Mouse (Mus musculus): ENCODE measurements around the gene Foxp4. TPM values are rescaled to one million over a fixed set of nuclear protein-coding genes. Genes with fewer than 3 reads are reported as not detected.

Foxp4 gene
- total and polyA plus RNA-seq, 3 experiments: 3.3 to 41.7 (median 9.9) TPM

- no peak overlapping the region for H3K4me2 ChIP-seq (ENCODE audit: insufficient read depth, low read depth, poor library complexity, severe bottlenecking)
- no peaks in the 10 kb centered on the region for H3K79me2 ChIP-seq (replicated peaks; ENCODE audit: control insufficient read depth, extremely low read depth, insufficient read depth, poor library complexity, severe bottlenecking)
- dilution Hi-C loops (cut with MboI; ENCODE audit: extremely low pct_ligation_motif_present, extremely low pct_unique_long_range_greater_than_20kb, low sequenced_read_pairs) (no loop called here), in situ Hi-C loops (cut with MboI; ENCODE audit: low pct_ligation_motif_present, low pct_unique_long_range_greater_than_20kb, low sequenced_read_pairs) (no loop called here)
- no peaks in the 10 kb centered on the region for H3K9me3 ChIP-seq (replicated peaks; ENCODE audit: low read length)
- H3K4me3 ChIP-seq (replicated peaks in 1 of 3; ENCODE audit: low read depth in 2 of 3, low read length in 2 of 3, poor library complexity in 1 of 3): no peak overlapping the region
- peaks cover 0 to 71% of the 10 kb centered on the region in 2 experiments; a peak in 2 of 4 replicates for H3K4me1 ChIP-seq (ENCODE audit: control insufficient read depth in 1 of 2, insufficient read depth in 2 of 2)
- no peak overlapping the region for H3K27ac ChIP-seq (ENCODE audit: insufficient read depth, low read depth)
- H3K27me3 ChIP-seq (replicated peaks): no peaks in the 10 kb centered on the region
- no peak overlapping the region for H3K9ac ChIP-seq (ENCODE audit: insufficient read depth, low read depth)
- DNase-seq (ENCODE audit: extremely low read depth): no peak
- peaks cover 53 to 95% of the 10 kb centered on the region in 2 experiments for H3K36me3 ChIP-seq (replicated peaks in 1 of 2; ENCODE audit: control insufficient read depth in 1 of 2, insufficient read depth in 1 of 2, low read length in 1 of 2)
- no peak for TF ChIP-seq RCOR1 (conservative IDR thresholded peaks at IDR 0.05; ENCODE audit: low read depth, low read length)
- no peak for TF ChIP-seq E2F4 (IDR thresholded peaks at IDR 0.05; ENCODE audit: insufficient replicate concordance, low read depth, low read length)
- TF ChIP-seq SIN3A (IDR thresholded peaks at IDR 0.05; ENCODE audit: low read length): no peak
- TF ChIP-seq MYC (IDR thresholded peaks at IDR 0.05; ENCODE audit: low read depth, low read length): no peak
- TF ChIP-seq ZC3H11A (IDR thresholded peaks at IDR 0.05; ENCODE audit: low read depth, low read length): no peak
- TF ChIP-seq USF1 (IDR thresholded peaks at IDR 0.05; ENCODE audit: low read depth, low read length): no peak
- TF ChIP-seq NELFE (IDR thresholded peaks at IDR 0.05; ENCODE audit: low read depth, low read length): no peak
- TF ChIP-seq SMC3 (IDR thresholded peaks at IDR 0.05; ENCODE audit: low read depth, low read length): no peak
- TF ChIP-seq UBTF (IDR thresholded peaks at IDR 0.05; ENCODE audit: low read depth, low read length): no peak
- TF ChIP-seq HCFC1 (IDR thresholded peaks at IDR 0.05; ENCODE audit: low read depth, low read length): no peak
- no peak for TF ChIP-seq ZKSCAN1 (IDR thresholded peaks at IDR 0.05; ENCODE audit: borderline replicate concordance, low read depth, low read length)
- no peak for TF ChIP-seq CHD1 (IDR thresholded peaks at IDR 0.05; ENCODE audit: low read depth, low read length)
These were observed 46.6 kb downstream of the Foxp4 start for GRCm38 (mm10) chr17:47877715-47878377.

- in situ Hi-C loops (cut with MboI; ENCODE audit: low pct_ligation_motif_present, low pct_unique_long_range_greater_than_20kb, low sequenced_read_pairs): no loop called here
- peaks cover 53 to 95% of the 10 kb centered on the region in 2 experiments for H3K36me3 ChIP-seq (replicated peaks in 1 of 2; ENCODE audit: control insufficient read depth in 1 of 2, insufficient read depth in 1 of 2, low read length in 1 of 2)
These were observed 47.4 kb downstream of the Foxp4 start for GRCm38 (mm10) chr17:47876776-47877714.

More at GRCm38 (mm10) chr17:47876776-47877714, 47.4 kb downstream of the Foxp4 start:
- no peak overlapping the region for H3K4me2 ChIP-seq (ENCODE audit: insufficient read depth, low read depth, poor library complexity, severe bottlenecking)
- dilution Hi-C loops (cut with MboI; ENCODE audit: extremely low pct_ligation_motif_present, extremely low pct_unique_long_range_greater_than_20kb, low sequenced_read_pairs): no loop called here
- H3K9me3 ChIP-seq (replicated peaks; ENCODE audit: low read length): no peaks in the 10 kb centered on the region
- no peak overlapping the region for H3K4me3 ChIP-seq (replicated peaks in 1 of 3; ENCODE audit: low read depth in 2 of 3, low read length in 2 of 3, poor library complexity in 1 of 3)
- no peak overlapping the region for H3K9ac ChIP-seq (ENCODE audit: insufficient read depth, low read depth)
- no peak overlapping the region for H3K27ac ChIP-seq (ENCODE audit: insufficient read depth, low read depth)
- no peaks in the 10 kb centered on the region for H3K27me3 ChIP-seq (replicated peaks)
- H3K79me2 ChIP-seq (replicated peaks; ENCODE audit: control insufficient read depth, extremely low read depth, insufficient read depth, poor library complexity, severe bottlenecking): no peaks in the 10 kb centered on the region
- H3K4me1 ChIP-seq (ENCODE audit: control insufficient read depth in 1 of 2, insufficient read depth in 2 of 2): peaks cover 0 to 65% of the 10 kb centered on the region in 2 experiments; a peak in 2 of 4 replicates
- TF ChIP-seq USF2 (conservative IDR thresholded peaks at IDR 0.05; ENCODE audit: low read depth, low read length) (no peak), POLR2AphosphoS2 (IDR thresholded peaks at IDR 0.05; ENCODE audit: low read depth, low read length) (no peak), SMC3 (IDR thresholded peaks at IDR 0.05; ENCODE audit: low read depth, low read length) (no peak), MAX (IDR thresholded peaks at IDR 0.05; ENCODE audit: low read length) (no peak), ZC3H11A (IDR thresholded peaks at IDR 0.05; ENCODE audit: low read depth, low read length) (no peak)
- no peak for DNase-seq (ENCODE audit: extremely low read depth)
